ENCODE assay signal across 30 mouse cellular contexts in genomic region chr1:36910397-36910796, GRCm38 (mm10). TPM values are rescaled to one million over a fixed set of nuclear protein-coding genes. Genes with fewer than 3 reads are reported as not detected.
A peak's percentile ranks its signal among the peaks of the same experiment; 100 is the strongest.
DNase-seq lines count a peak whose midpoint lies in the region; ATAC-seq lines count a peak whose summit lies in the region.
"Had no signal": no experiment of that assay in that cellular context is flagged by ENCODE, and none has a peak within 500 bp of the region (broad histone marks: within the 10 kb centered on the region; RNA-seq: fewer than 3 reads in every experiment).

No protein-coding gene starts in this region.

- 87% methylated on average over 5 of the region's 5 CpGs for WGBS in forebrain, embryonic 16.5 days

- H3K4me3 ChIP-seq in forebrain, embryonic 16.5 days (replicated peaks; ENCODE audit: low read length) = no peak overlapping the region
- H3K4me3 ChIP-seq: embryonic facial prominence, embryonic 10.5 days; embryonic facial prominence, embryonic 13.5 days; erythroblast, embryonic 14.5 days; forebrain, embryonic 12.5 days; forebrain, embryonic 15.5 days; heart, adult 2 months; heart, embryonic 10.5 days; heart, embryonic 13.5 days; intestine, embryonic 15.5 days had no signal

- H3K4me2 ChIP-seq in forebrain, embryonic 16.5 days (ENCODE audit: low read length) = no peak overlapping the region
- H3K4me2 ChIP-seq: embryonic facial prominence, embryonic 13.5 days; forebrain, embryonic 12.5 days; forebrain, embryonic 15.5 days; heart, embryonic 13.5 days; hindbrain, embryonic 14.5 days; intestine, embryonic 15.5 days had no signal

- no peaks in the 10 kb centered on the region for H3K27me3 ChIP-seq in forebrain, embryonic 16.5 days (replicated peaks; ENCODE audit: control insufficient read depth, insufficient read depth, low read length)
- H3K27me3 ChIP-seq: CH12.LX; embryonic facial prominence, embryonic 13.5 days; forebrain, embryonic 12.5 days; forebrain, embryonic 15.5 days; heart, embryonic 13.5 days; intestine, embryonic 15.5 days had no signal

- peak; percentile 90 for ATAC-seq in CD4-positive, CD25-positive, alpha-beta regulatory T cell, adult 4 months
- ATAC-seq in forebrain, embryonic 16.5 days = no peak
- ATAC-seq: forebrain, embryonic 15.5 days; hindbrain, postnatal 0 days; intestine, embryonic 15.5 days had no signal

- H3K27ac ChIP-seq in forebrain, embryonic 16.5 days (ENCODE audit: low read length) = no peak overlapping the region
- H3K27ac ChIP-seq: embryonic facial prominence, embryonic 10.5 days; embryonic facial prominence, embryonic 13.5 days; forebrain, embryonic 12.5 days; forebrain, embryonic 15.5 days; heart, adult 2 months; heart, embryonic 10.5 days; heart, embryonic 13.5 days; hindbrain, embryonic 14.5 days; hindbrain, postnatal 0 days; intestine, embryonic 15.5 days had no signal

- H3K9ac ChIP-seq in forebrain, embryonic 16.5 days (replicated peaks; ENCODE audit: low read depth, low read length) = no peak overlapping the region
- H3K9ac ChIP-seq: embryonic facial prominence, embryonic 13.5 days; forebrain, embryonic 12.5 days; forebrain, embryonic 15.5 days; heart, embryonic 13.5 days; hindbrain, embryonic 14.5 days; intestine, embryonic 15.5 days had no signal

- peak; percentile 77 for DNase-seq in CD4-positive helper T cell, adult 2 months (ENCODE audit: low read depth, low spot score)
- peak; percentile 75 for DNase-seq in induced T-regulatory cell, adult 2 months (ENCODE audit: low read depth)
- DNase-seq in testis, postnatal 10 days (ENCODE audit: low spot score) = no peak
- no peak for DNase-seq in cerebellum, adult 9-10 months
- DNase-seq: adrenal gland, postnatal 10 days; adrenal gland, postnatal 36 days; B cell, adult 2 months; cerebellum, adult 2 months; cerebellum, postnatal 10 days; cerebellum, postnatal 36 days; embryo, embryonic 11 days; gastrocnemius, postnatal 10 days; gastrocnemius, postnatal 36 days; heart, adult 2 months; heart, postnatal 14 days; heart, postnatal 4 days; kidney, adult 11 months had no signal

- no peaks in the 10 kb centered on the region for H3K36me3 ChIP-seq in forebrain, embryonic 16.5 days (ENCODE audit: control insufficient read depth, insufficient read depth)
- H3K36me3 ChIP-seq: forebrain, embryonic 12.5 days; forebrain, embryonic 15.5 days; heart, embryonic 13.5 days; intestine, embryonic 15.5 days had no signal

- H3K4me1 ChIP-seq in forebrain, embryonic 16.5 days (replicated peaks; ENCODE audit: control insufficient read depth, insufficient read depth, low read length) = no peaks in the 10 kb centered on the region
- H3K4me1 ChIP-seq: forebrain, embryonic 12.5 days had no signal

- no peaks in the 10 kb centered on the region for H3K9me3 ChIP-seq in forebrain, embryonic 16.5 days (ENCODE audit: control insufficient read depth, low read length)
- H3K9me3 ChIP-seq: embryonic facial prominence, embryonic 10.5 days; embryonic facial prominence, embryonic 13.5 days; forebrain, embryonic 12.5 days; forebrain, embryonic 15.5 days; heart, embryonic 10.5 days; heart, embryonic 13.5 days; intestine, embryonic 15.5 days had no signal

RNA-seq across cellular contexts. Expression of gene Tmem131, which starts 33.1 kb away (rescaled TPM):
- 10 to 100 TPM; 11.1 to 14.8 TPM for polyA plus RNA-seq in CD4-positive, CD25-positive, alpha-beta regulatory T cell, adult 4 months (2017; shearing (Covaris generic))
- 14.2 and 14.4 TPM in 2 replicates for polyA plus RNA-seq in forebrain, embryonic 16.5 days (2015; fragmentation: Nextera tagmentation; extraction: Ambion mirVana)

Comparison
In these comparisons a context has a peak if more than half of its experiments do, and no peak if none do; other contexts are left out.
1. DNase-seq: peak in CD4-positive helper T cell, adult 2 months (single experiment) and induced T-regulatory cell, adult 2 months (single experiment); none in testis, postnatal 10 days (single experiment) and cerebellum, adult 9-10 months (single experiment).